Mouse (Mus musculus): ENCODE measurements around the gene Gm45618. TPM values are rescaled to one million over a fixed set of nuclear protein-coding genes. Genes with fewer than 3 reads are reported as not detected.
"Not testable (repeated sequence)": the region's sequence is repeated elsewhere in the genome, so short reads cannot be mapped to it uniquely, and the experiment has no call there.

Gm45618 gene
- polyA plus RNA-seq, 1 experiment from 2014 or later = not detected

- ATAC-seq (no peak), DNase-seq (ENCODE audit: low read depth, low spot score) (no peak)
- peaks cover 12% of the 10 kb centered on the region for H3K27me3 ChIP-seq
- ChIA-PET CTCF (no interaction called here), POLR2A (no interaction called here)
- in situ Hi-C loops (cut with MboI; ENCODE audit: low pct_unique_long_range_greater_than_20kb) = no loop called here
- TF ChIP-seq CTCF (IDR thresholded peaks at IDR 0.05) = no peak
These were observed 20.2 kb upstream of the Gm45618 start for GRCm38 (mm10) chr7:142140696-142141095.

GRCm38 (mm10) chr7:142135934-142136333 is 15.4 kb upstream of the Gm45618 start, which contains the start of gene Gm39115:
Gm39115 (minus strand) TSS chr7:142136034.
- CTCF ChIA-PET; POLR2A ChIA-PET; in situ Hi-C loops (cut with MboI; ENCODE audit: low pct_unique_long_range_greater_than_20kb): not testable (repeated sequence)

GRCm38 (mm10) chr7:142134206-142134995 is 13.9 kb upstream of the Gm45618 start:
- CTCF ChIA-PET = no interaction called here
- no peak for DNase-seq (ENCODE audit: low read depth, low spot score)

More at GRCm38 (mm10) chr7:142135934-142136333, 15.4 kb upstream of the Gm45618 start, which contains the start of gene Gm39115:
- H3K27me3 ChIP-seq = peaks cover 15% of the 10 kb centered on the region
- DNase-seq (ENCODE audit: low read depth, low spot score); ATAC-seq: not testable (repeated sequence)

GRCm38 (mm10) chr7:142128843-142129242 is 8.3 kb upstream of the Gm45618 start:
- in situ Hi-C loops (cut with MboI; ENCODE audit: low pct_unique_long_range_greater_than_20kb) = no loop called here

More at GRCm38 (mm10) chr7:142134206-142134995, 13.9 kb upstream of the Gm45618 start:
- TF ChIP-seq CTCF (IDR thresholded peaks at IDR 0.05) = peak; percentile 69
- POLR2A ChIA-PET = interaction anchor here (0.7 kb wide), 1 partner anchor 74 kb away, joined by 4 read pairs; no protein-coding TSS in a partner anchor
- no peak for ATAC-seq
- H3K27me3 ChIP-seq = peaks cover 15% of the 10 kb centered on the region
- in situ Hi-C loops (cut with MboI; ENCODE audit: low pct_unique_long_range_greater_than_20kb) = no loop called here

GRCm38 (mm10) chr7:142119632-142120031 is 897 bp downstream of the Gm45618 start:
- H3K27me3 ChIP-seq = no peaks in the 10 kb centered on the region
- in situ Hi-C loops (cut with MboI; ENCODE audit: low pct_unique_long_range_greater_than_20kb) = no loop called here
- peak; percentile 54 for TF ChIP-seq CTCF (IDR thresholded peaks at IDR 0.05)
- ChIA-PET POLR2A (no interaction called here), CTCF (interaction anchor here (0.9 to 1.2 kb wide), 2 partner anchors 10 to 49 kb away, joined by 3 read pairs; no protein-coding TSS in a partner anchor)
- no peak for DNase-seq (ENCODE audit: low read depth, low spot score)
- no peak for ATAC-seq

More at GRCm38 (mm10) chr7:142128843-142129242, 8.3 kb upstream of the Gm45618 start:
- no peak for DNase-seq (ENCODE audit: low read depth, low spot score)
- H3K27me3 ChIP-seq = no peaks in the 10 kb centered on the region
- ATAC-seq = no peak
- ChIA-PET POLR2A (no interaction called here), CTCF (interaction anchor here (1.0 to 1.4 kb wide), 2 partner anchors 9 to 30 kb away, joined by 3 read pairs; no protein-coding TSS in a partner anchor)
- no peak for TF ChIP-seq CTCF (IDR thresholded peaks at IDR 0.05)

- ATAC-seq (no peak), DNase-seq (ENCODE audit: low read depth, low spot score) (no peak)
- ChIA-PET POLR2A (no interaction called here), CTCF (interaction anchor here (1.3 kb wide), 1 partner anchor 52 kb away, joined by 3 read pairs; no protein-coding TSS in a partner anchor)
- no peak for TF ChIP-seq CTCF (IDR thresholded peaks at IDR 0.05)
- in situ Hi-C loops (cut with MboI; ENCODE audit: low pct_unique_long_range_greater_than_20kb) = no loop called here
- H3K27me3 ChIP-seq = no peaks in the 10 kb centered on the region
These were observed 15.8 kb downstream of the Gm45618 start for GRCm38 (mm10) chr7:142104747-142105146.

GRCm38 (mm10) chr7:142097776-142098175 is 22.8 kb downstream of the Gm45618 start:
- peak; percentile 38 for ATAC-seq
- in situ Hi-C loops (cut with MboI; ENCODE audit: low pct_unique_long_range_greater_than_20kb) = loop anchor here (5.0 to 25.0 kb wide), 2 partner anchors 35 to 535 kb away; partner anchors contain the start of genes Ap2a2 and Mob2
- no peak for DNase-seq (ENCODE audit: low read depth, low spot score)
- ChIA-PET CTCF (interaction anchor here (0.8 to 5.0 kb wide), 18 partner anchors 9 to 155 kb away, joined by 3 to 67 read pairs (median 4); no protein-coding TSS in a partner anchor), POLR2A (interaction anchor here (2.1 kb wide), 1 partner anchor 27 kb away, joined by 8 read pairs; no protein-coding TSS in a partner anchor)
- H3K27me3 ChIP-seq = no peaks in the 10 kb centered on the region
- no peak for TF ChIP-seq CTCF (IDR thresholded peaks at IDR 0.05)

GRCm38 (mm10) chr7:142096701-142097100 is 23.8 kb downstream of the Gm45618 start:
- no peak for TF ChIP-seq CTCF (IDR thresholded peaks at IDR 0.05)
- CTCF ChIA-PET = interaction anchor here (0.9 to 5.0 kb wide), 10 partner anchors 8 to 78 kb away, joined by 3 to 67 read pairs (median 5); no protein-coding TSS in a partner anchor
- POLR2A ChIA-PET = interaction anchor here (2.1 kb wide), 1 partner anchor 26 kb away, joined by 8 read pairs; no protein-coding TSS in a partner anchor
- in situ Hi-C loops (cut with MboI; ENCODE audit: low pct_unique_long_range_greater_than_20kb) = loop anchor here (5.0 to 25.0 kb wide), 2 partner anchors 34 to 534 kb away; partner anchors contain the start of genes Ap2a2 and Mob2
- no peak for ATAC-seq
- no peak for DNase-seq (ENCODE audit: low read depth, low spot score)
- no peaks in the 10 kb centered on the region for H3K27me3 ChIP-seq

- H3K27me3 ChIP-seq = no peaks in the 10 kb centered on the region
- ATAC-seq (peak; percentile 70), DNase-seq (ENCODE audit: low read depth, low spot score) (no peak)
- TF ChIP-seq CTCF (IDR thresholded peaks at IDR 0.05) = no peak
- in situ Hi-C loops (cut with MboI; ENCODE audit: low pct_unique_long_range_greater_than_20kb) = loop anchor here (5.0 to 25.0 kb wide), 2 partner anchors 33 to 533 kb away; partner anchors contain the start of genes Ap2a2 and Mob2
- ChIA-PET CTCF (interaction anchor here (1.2 to 5.0 kb wide), 4 partner anchors 10 to 200 kb away, joined by 3 to 67 read pairs (median 6); no protein-coding TSS in a partner anchor), POLR2A (interaction anchor here (0.7 to 2.9 kb wide), 4 partner anchors 10 to 24 kb away, joined by 3 to 27 read pairs (median 6); no protein-coding TSS in a partner anchor)
These were observed 25.2 kb downstream of the Gm45618 start, which contains the start of gene Dusp8 for GRCm38 (mm10) chr7:142095183-142095931. Dusp8 (minus strand) TSS chr7:142095843.

All from Patski (cell line).